Mouse (Mus musculus) MEL (cell line): ENCODE measurements at regions not wholly inside any gene's neighbourhood (a gene's known extent, or its start where the extent isn't known, plus 50 kb on each side); places are given as distances from the start of the nearest gene placed in this dataset.

Experiments
- DNase-seq: peaks from one replicate; pipeline ENCODE4 v3.0.0; 2011; ENCODE audit warnings: low read depth, low spot score
- H3K27ac ChIP-seq: 2 replicates; pipeline ENCODE4 v1.5.1; 2012; ENCODE audit warnings: low read depth, mild to moderate bottlenecking, control low read depth, low read length, moderate library complexity; ENCODE audit not compliant: control insufficient read depth
- H3K27me3 ChIP-seq, 2 experiments: fragments of 150-350 bp in 1 of 2; sonication (generic) in 1 of 2; 2 replicates each; pipeline ENCODE4 v1.6.1; 2012; ENCODE audit warnings: low read length in 2 of 2, mild to moderate bottlenecking in 2 of 2, improper control_type of control experiment in 1 of 2, moderate library complexity in 1 of 2; ENCODE audit not compliant: insufficient read depth in 2 of 2, control insufficient read depth in 1 of 2
- H3K36me3 ChIP-seq, 2 experiments: 2 replicates each; pipeline ENCODE4 v1.6.1; 2012 to 2014; ENCODE audit warnings: low read length in 2 of 2, improper control_type of control experiment in 1 of 2, inconsistent platforms in 1 of 2, mild to moderate bottlenecking in 1 of 2; ENCODE audit not compliant: insufficient read depth in 2 of 2, control insufficient read depth in 1 of 2
- H3K4me1 ChIP-seq, 2 experiments: fragments of 150-350 bp in 1 of 2; sonication (generic) in 1 of 2; 2 replicates each; pipeline ENCODE4 v1.6.1; 2012; ENCODE audit warnings: low read length in 2 of 2, improper control_type of control experiment in 1 of 2, mild to moderate bottlenecking in 1 of 2; ENCODE audit not compliant: insufficient read depth in 2 of 2, control insufficient read depth in 1 of 2
- H3K4me3 ChIP-seq, 2 experiments: fragments of 150-350 bp in 1 of 2; sonication (generic) in 1 of 2; 2 replicates each; pipeline ENCODE4 v1.5.1; 2012; ENCODE audit warnings: low read depth in 2 of 2, low read length in 2 of 2, mild to moderate bottlenecking in 2 of 2, moderate library complexity in 2 of 2, control low read depth in 1 of 2, improper control_type of control experiment in 1 of 2; ENCODE audit not compliant: control insufficient read depth in 1 of 2, insufficient read depth in 1 of 2
- H3K79me2 ChIP-seq: 2 replicates; pipeline ENCODE4 v1.6.1; 2012; ENCODE audit warnings: mild to moderate bottlenecking, low read length, moderate library complexity; ENCODE audit not compliant: control insufficient read depth, poor library complexity, insufficient read depth
- H3K9ac ChIP-seq: 2 replicates; pipeline ENCODE4 v1.6.1; 2012; ENCODE audit warnings: low read depth, mild to moderate bottlenecking, control low read depth, low read length, moderate library complexity; ENCODE audit not compliant: control insufficient read depth, poor library complexity, severe bottlenecking
- H3K9me3 ChIP-seq: fragments of 150-350 bp; sonication (generic); replicated peaks from 2 replicates; pipeline ENCODE4 v1.6.1; 2012; ENCODE audit warnings: mild to moderate bottlenecking, low read length, improper control_type of control experiment, moderate library complexity; ENCODE audit not compliant: insufficient read depth
- BHLHE40 ChIP-seq: IDR thresholded peaks from 2 replicates; pipeline ENCODE4 v1.6.1; 2012; ENCODE audit warnings: low read depth, mild to moderate bottlenecking, inconsistent platforms, low read length, improper control_type of control experiment, borderline replicate concordance
- CHD2 ChIP-seq: IDR thresholded peaks from 2 replicates; pipeline ENCODE4 v1.6.1; 2011; ENCODE audit warnings: low read length, improper control_type of control experiment
- ELF1 ChIP-seq: IDR thresholded peaks from 2 replicates; pipeline ENCODE4 v1.6.1; 2014; ENCODE audit warnings: low read depth, mild to moderate bottlenecking, inconsistent platforms, low read length, improper control_type of control experiment, moderate library complexity
- EP300 ChIP-seq, 2 experiments: IDR thresholded peaks; 2 replicates each; pipeline ENCODE4 v1.6.1; 2011; ENCODE audit warnings: improper control_type of control experiment in 2 of 2, low read length in 2 of 2, low read depth in 1 of 2, mild to moderate bottlenecking in 1 of 2
- HCFC1 ChIP-seq: IDR thresholded peaks from 2 replicates; pipeline ENCODE4 v1.6.1; 2012; ENCODE audit warnings: low read depth, mild to moderate bottlenecking, inconsistent platforms, low read length, improper control_type of control experiment, moderate library complexity
- JUND ChIP-seq: IDR thresholded peaks from 2 replicates; pipeline ENCODE4 v1.6.1; 2011; ENCODE audit warnings: low read depth, mild to moderate bottlenecking, improper control_type of control experiment, low read length
- MAX ChIP-seq: IDR thresholded peaks from 2 replicates; pipeline ENCODE4 v1.6.1; 2011; ENCODE audit warnings: low read length, improper control_type of control experiment
- MAZ ChIP-seq: IDR thresholded peaks from 2 replicates; pipeline ENCODE4 v1.6.1; 2012; ENCODE audit warnings: low read depth, mild to moderate bottlenecking, inconsistent platforms, low read length, improper control_type of control experiment
- MEF2A ChIP-seq: IDR thresholded peaks from 2 replicates; pipeline ENCODE4 v1.6.1; 2014; ENCODE audit warnings: low read depth, mild to moderate bottlenecking, inconsistent platforms, low read length, improper control_type of control experiment; ENCODE audit not compliant: poor library complexity, insufficient replicate concordance, severe bottlenecking; ENCODE audit errors: extremely low read depth
- MYB ChIP-seq: IDR thresholded peaks from 2 replicates; pipeline ENCODE4 v1.6.1; 2011; ENCODE audit warnings: mild to moderate bottlenecking, low read depth, low read length, improper control_type of control experiment
- POLR2A ChIP-seq, 2 experiments: IDR thresholded peaks; 2 replicates each; pipeline ENCODE4 v1.6.1; 2011 to 2012; ENCODE audit warnings: low read length in 2 of 2, mild to moderate bottlenecking in 2 of 2, control low read depth in 1 of 2, improper control_type of control experiment in 1 of 2, low read depth in 1 of 2, moderate library complexity in 1 of 2; ENCODE audit not compliant: control insufficient read depth in 1 of 2, insufficient read depth in 1 of 2, poor library complexity in 1 of 2
- POLR2AphosphoS2 ChIP-seq: IDR thresholded peaks from 2 replicates; pipeline ENCODE4 v1.6.1; 2011; ENCODE audit warnings: low read length, improper control_type of control experiment
- POLR2AphosphoS5 ChIP-seq: IDR thresholded peaks from 2 replicates; pipeline ENCODE4 v1.6.1; 2012; ENCODE audit warnings: low read depth, borderline replicate concordance, mild to moderate bottlenecking, inconsistent platforms, low read length, moderate library complexity, mixed read lengths
- SIN3A ChIP-seq: IDR thresholded peaks from 2 replicates; pipeline ENCODE4 v1.6.1; 2012; ENCODE audit warnings: low read length, improper control_type of control experiment, inconsistent platforms
- SMC3 ChIP-seq: IDR thresholded peaks from 2 replicates; pipeline ENCODE4 v1.6.1; 2011; ENCODE audit warnings: low read depth, low read length, improper control_type of control experiment
- TAL1 ChIP-seq: IDR thresholded peaks from 2 replicates; pipeline ENCODE4 v1.6.1; 2012; ENCODE audit warnings: mild to moderate bottlenecking, inconsistent platforms, low read length, moderate library complexity, mixed read lengths
- TBP ChIP-seq: IDR thresholded peaks from 2 replicates; pipeline ENCODE4 v1.8.0; 2011; ENCODE audit warnings: low read depth, low read length, improper control_type of control experiment
- TCF12 ChIP-seq: IDR thresholded peaks from 2 replicates; pipeline ENCODE4 v1.6.1; 2014; ENCODE audit warnings: low read depth, mild to moderate bottlenecking, inconsistent platforms, low read length, improper control_type of control experiment, moderate library complexity
- USF2 ChIP-seq, 2 experiments: IDR thresholded peaks; 2 replicates each; pipeline ENCODE4 v1.6.1; 2011 to 2012; ENCODE audit warnings: improper control_type of control experiment in 2 of 2, low read length in 2 of 2, borderline replicate concordance in 1 of 2, inconsistent platforms in 1 of 2, low read depth in 1 of 2, mild to moderate bottlenecking in 1 of 2; ENCODE audit not compliant: insufficient read depth in 1 of 2
- ZC3H11A ChIP-seq: IDR thresholded peaks from 2 replicates; pipeline ENCODE4 v1.6.1; 2012; ENCODE audit warnings: low read depth, mild to moderate bottlenecking, inconsistent platforms, low read length, improper control_type of control experiment
- ZKSCAN1 ChIP-seq: IDR thresholded peaks from 2 replicates; pipeline ENCODE4 v1.6.1; 2012; ENCODE audit warnings: low read depth, mild to moderate bottlenecking, inconsistent platforms, low read length, improper control_type of control experiment, moderate library complexity
- ZMIZ1 ChIP-seq: IDR thresholded peaks from 2 replicates; pipeline ENCODE4 v1.6.1; 2012; ENCODE audit warnings: low read depth, mild to moderate bottlenecking, inconsistent platforms, low read length, improper control_type of control experiment, moderate library complexity
- ZNF384 ChIP-seq: IDR thresholded peaks from 2 replicates; pipeline ENCODE4 v1.6.1; 2012; ENCODE audit warnings: low read depth, mild to moderate bottlenecking, inconsistent platforms, low read length, improper control_type of control experiment

- peak; percentile 48 for DNase-seq
- Histone ChIP-seq H3K9ac (no peak overlapping the region), H3K27ac (peak overlapping the region; percentile 47), H3K27me3 (no peaks in the 10 kb centered on the region), H3K4me3 (peak overlapping the region in 1 of 2 experiments; percentile 16; a peak in 1 of 4 replicates), H3K36me3 (peaks cover 0 to 27% of the 10 kb centered on the region in 2 experiments; a peak in 2 of 4 replicates), H3K4me1 (peaks cover 13 to 21% of the 10 kb centered on the region in 2 experiments), H3K9me3 (no peaks in the 10 kb centered on the region), H3K79me2 (no peaks in the 10 kb centered on the region)
- TF ChIP-seq CHD2 (no peak), MEF2A (no peak), POLR2AphosphoS2 (no peak), EP300 (IDR thresholded peaks at IDR 0.05; ENCODE audit: low read depth in 1 of 2, low read length in 2 of 2) (peak; percentile 41 to 52; a peak in 1 of 4 replicates), BHLHE40 (no peak), SIN3A (no peak), TCF12 (no peak), POLR2AphosphoS5 (no peak), HCFC1 (0 out of 2 replicates have a peak, but pooled peaks have one; percentile 26), ZNF384 (peak; percentile 76)
Observed at GRCm38 (mm10) chr17:75714059-75714458, 162.3 kb upstream of the Fam98a start.

DNA sequence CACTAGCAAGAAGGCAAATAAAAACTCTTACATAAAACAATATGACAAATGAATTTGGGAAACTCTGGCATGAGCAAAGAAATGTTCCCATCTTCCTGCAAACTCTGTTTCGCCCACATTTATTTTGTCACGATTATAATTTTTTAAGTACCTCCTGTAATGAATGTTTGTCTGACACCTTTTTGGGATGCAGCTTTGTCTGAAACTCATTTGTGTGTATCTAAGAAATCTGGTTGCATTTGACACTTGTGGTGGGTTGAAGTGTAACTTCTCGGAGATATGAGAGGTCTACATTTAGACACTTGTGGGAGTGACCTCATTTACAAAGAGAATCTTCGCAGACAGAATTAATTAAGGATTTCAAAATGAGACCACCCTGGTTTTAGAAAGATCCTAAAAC is 155.9 kb upstream of the Fam98a start:
- Histone ChIP-seq H3K27ac (no peak overlapping the region), H3K9me3 (no peaks in the 10 kb centered on the region), H3K4me3 (no peak overlapping the region), H3K36me3 (peaks cover 0 to 1% of the 10 kb centered on the region in 2 experiments; a peak in 2 of 4 replicates), H3K4me1 (no peaks in the 10 kb centered on the region), H3K9ac (no peak overlapping the region), H3K27me3 (no peaks in the 10 kb centered on the region), H3K79me2 (no peaks in the 10 kb centered on the region)
- no peak for DNase-seq
- TF ChIP-seq POLR2A (IDR thresholded peaks at IDR 0.05; ENCODE audit: control insufficient read depth in 1 of 2, insufficient read depth in 1 of 2, low read depth in 1 of 2, low read length in 2 of 2, poor library complexity in 1 of 2) = no peak
- TF ChIP-seq MAX = no peak
- TF ChIP-seq HCFC1 = no peak
- no peak for TF ChIP-seq TBP
- TF ChIP-seq ELF1 = no peak
- no peak for TF ChIP-seq POLR2AphosphoS2
- no peak for TF ChIP-seq TAL1
- TF ChIP-seq MAZ = no peak
- no peak for TF ChIP-seq SMC3
- no peak for TF ChIP-seq CHD2
- TF ChIP-seq POLR2AphosphoS5 = no peak
- TF ChIP-seq MYB = no peak
- no peak for TF ChIP-seq ZC3H11A
- no peak for TF ChIP-seq ZMIZ1
- TF ChIP-seq ZKSCAN1 = no peak
- no peak for TF ChIP-seq JUND
- no peak for TF ChIP-seq USF2 (IDR thresholded peaks at IDR 0.05; ENCODE audit: borderline replicate concordance in 1 of 2, insufficient read depth in 1 of 2, low read depth in 1 of 2, low read length in 2 of 2)
